Mouse (Mus musculus): ENCODE measurements at regions not wholly inside any gene's neighbourhood (a gene's known extent, or its start where the extent isn't known, plus 50 kb on each side); places are given as distances from the start of the nearest gene placed in this dataset.
"Not testable (repeated sequence)": the region's sequence is repeated elsewhere in the genome, so short reads cannot be mapped to it uniquely, and the experiment has no call there.

- DNase-seq, result no peak
Measured at GRCm38 (mm10) chr15:37100767-37101288, 93.3 kb upstream of the Zfp706 start.

- peak; percentile 70 for DNase-seq
Measured at GRCm38 (mm10) chr15:37099927-37100766, 92.6 kb upstream of the Zfp706 start.

- no peak for DNase-seq
Measured at GRCm38 (mm10) chr15:37099176-37099575, 91.6 kb upstream of the Zfp706 start.

- DNase-seq, result no peak
Measured at GRCm38 (mm10) chr15:37097426-37097825, 89.9 kb upstream of the Zfp706 start.

- DNase-seq, result not testable (repeated sequence)
Measured at GRCm38 (mm10) chr15:37091171-37091570, 83.6 kb upstream of the Zfp706 start.

GRCm38 (mm10) chr15:37083726-37084125, 76.2 kb upstream of the Zfp706 start:
- DNase-seq, result no peak

- no peak for DNase-seq
Measured at GRCm38 (mm10) chr15:37081836-37082235, 74.3 kb upstream of the Zfp706 start.

GRCm38 (mm10) chr15:37080931-37081330, 73.4 kb upstream of the Zfp706 start:
- no peak for DNase-seq

GRCm38 (mm10) chr15:37080395-37080794, 72.8 kb upstream of the Zfp706 start:
- no peak for DNase-seq

- DNase-seq, result not testable (repeated sequence)
Measured at GRCm38 (mm10) chr15:37074207-37074606, 66.6 kb upstream of the Zfp706 start.

- DNase-seq, result no peak
Measured at GRCm38 (mm10) chr15:37072202-37072862, 64.8 kb upstream of the Zfp706 start.

GRCm38 (mm10) chr15:37070188-37070587, 62.6 kb upstream of the Zfp706 start:
- no peak for DNase-seq

GRCm38 (mm10) chr15:37067326-37067725, 59.8 kb upstream of the Zfp706 start:
- DNase-seq, result no peak

- DNase-seq, result no peak
Measured at GRCm38 (mm10) chr15:37065926-37066550, 58.5 kb upstream of the Zfp706 start.

- DNase-seq, result no peak
Measured at GRCm38 (mm10) chr15:37065408-37065807, 57.8 kb upstream of the Zfp706 start.

- DNase-seq, result no peak
Measured at GRCm38 (mm10) chr15:37063781-37064383, 56.3 kb upstream of the Zfp706 start.

GRCm38 (mm10) chr15:37062585-37062984, 55.0 kb upstream of the Zfp706 start:
- DNase-seq, result no peak

GRCm38 (mm10) chr15:37061501-37061900, 53.9 kb upstream of the Zfp706 start:
- DNase-seq, result no peak

GRCm38 (mm10) chr15:37060831-37061230, 53.3 kb upstream of the Zfp706 start:
- DNase-seq, result no peak
